Mouse (Mus musculus): ENCODE data around the gene Mthfsl.
"Not testable (repeated sequence)": the region's sequence is repeated elsewhere in the genome, so short reads cannot be mapped to it uniquely, and the experiment has no call there.

The Mthfsl gene

DNA sequence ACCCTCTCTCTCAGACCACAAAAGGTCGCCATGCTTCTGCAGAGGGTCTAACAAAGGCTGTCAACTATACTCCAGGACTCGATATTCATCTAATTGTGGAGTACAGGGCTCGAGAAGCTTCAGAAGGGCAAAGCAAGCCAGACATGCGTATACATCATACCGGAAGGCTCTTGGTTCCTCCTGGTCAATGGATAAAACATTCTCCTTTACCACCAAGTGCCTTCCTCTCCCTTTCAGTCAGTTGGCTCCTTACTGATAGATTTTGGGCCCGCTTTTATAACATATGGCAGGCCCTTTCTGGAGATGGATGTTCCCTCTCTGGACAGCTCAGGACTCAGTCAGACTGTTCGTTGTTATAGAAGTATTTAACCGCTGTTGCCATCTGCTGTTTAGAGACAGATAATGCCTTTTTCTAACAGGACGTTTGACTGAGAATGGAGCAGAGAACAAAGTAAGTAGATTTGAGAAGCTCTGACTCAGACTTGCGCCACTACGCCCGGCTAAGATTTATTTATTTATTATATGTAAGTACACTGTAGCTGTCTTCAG is at the start of gene Mthfsl:
Gene Mthfsl (minus strand): TSS at position 308 of the 549 bp plus-strand sequence.
- TF ChIP-seq GATA4 (IDR thresholded peaks at IDR 0.05; ENCODE audit: insufficient replicate concordance, low read length), result not testable (repeated sequence)

GRCm38 (mm10) chr9:88731728-88732127 is 11.6 kb upstream of the Mthfsl start, which contains the start of gene Bcl2a1d:
Gene Bcl2a1d (minus strand): TSS chr9:88731914.
- TF ChIP-seq GATA4 (IDR thresholded peaks at IDR 0.05; ENCODE audit: insufficient replicate concordance, low read length), result not testable (repeated sequence)

DNA sequence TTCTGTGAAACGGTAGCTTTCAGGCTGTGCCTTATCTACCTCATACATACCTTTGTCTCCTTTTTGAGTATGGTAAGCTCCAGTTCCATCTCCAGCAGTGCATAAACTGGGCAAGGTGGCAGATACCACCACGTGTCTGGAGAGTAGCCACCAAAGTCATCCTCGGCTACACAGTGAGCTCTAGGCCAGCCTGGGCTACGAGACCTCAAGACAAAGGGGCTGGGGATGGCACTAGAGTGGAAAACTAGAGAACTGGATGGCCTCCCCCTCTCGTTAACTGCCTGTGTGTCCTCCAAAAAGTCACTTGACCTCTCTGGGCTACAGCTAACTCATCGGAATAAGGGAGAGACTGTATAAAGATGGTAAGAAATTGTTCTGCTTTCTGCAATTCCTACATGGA is 10.8 kb downstream of the Mthfsl start:
- TF ChIP-seq GATA4 (IDR thresholded peaks at IDR 0.05; ENCODE audit: insufficient replicate concordance, low read length), result no peak

- no peak for TF ChIP-seq GATA4 (IDR thresholded peaks at IDR 0.05; ENCODE audit: insufficient replicate concordance, low read length)
These were observed 13.4 kb downstream of the Mthfsl start for GRCm38 (mm10) chr9:88706700-88707099.

Measured in liver, adult (tissue).